20 mouse cellular contexts compared by ENCODE assay signal in the genomic region with DNA sequence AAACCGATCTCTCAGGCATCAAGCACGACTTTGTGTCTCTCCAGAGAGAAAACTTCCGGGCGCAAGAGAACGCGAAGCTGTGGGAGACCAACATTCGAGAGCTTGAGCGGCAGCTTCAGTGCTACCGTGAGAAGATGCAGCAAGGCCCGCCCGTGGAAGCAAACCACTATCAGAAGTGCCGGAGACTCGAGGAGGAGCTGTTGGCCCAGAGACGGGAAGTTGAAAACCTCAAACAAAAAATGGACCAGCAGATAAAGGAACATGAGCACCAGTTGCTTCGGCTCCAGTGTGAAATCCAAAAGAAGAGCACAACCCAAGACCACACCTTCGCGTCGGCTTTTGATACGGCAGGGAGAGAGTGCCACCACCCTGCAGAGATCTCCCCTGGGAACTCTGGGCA.
"Had no signal": no experiment of that assay in that cellular context is flagged by ENCODE, and none has a peak within 500 bp of the region (broad histone marks: within the 10 kb centered on the region; RNA-seq: fewer than 3 reads in every experiment).

No protein-coding gene starts in this region.

- H3K4me3 ChIP-seq: liver, embryonic 12.5 days; midbrain, embryonic 10.5 days; midbrain, embryonic 12.5 days; myocyte; neural tube, embryonic 13.5 days; neural tube, embryonic 15.5 days had no signal

- H3K27me3 ChIP-seq: liver, embryonic 12.5 days; midbrain, embryonic 12.5 days; neural tube, embryonic 13.5 days; neural tube, embryonic 15.5 days had no signal

- DNase-seq: lung, adult 18-20 months; lung, embryonic 14.5 days; lung, postnatal 10 days; lung, postnatal 36 days; midbrain, embryonic 14.5 days; retina, postnatal 1 day; right cerebral cortex, adult 18-20 months; right cerebral cortex, postnatal 25 days; right cerebral cortex, postnatal 4 days; spleen, adult 18-20 months; thymus, adult 2 months had no signal

- H3K4me1 ChIP-seq: liver, embryonic 12.5 days had no signal

- ATAC-seq: liver, embryonic 12.5 days; midbrain, embryonic 16.5 days had no signal

- H3K27ac ChIP-seq: liver, embryonic 12.5 days; liver, embryonic 14.5 days; macrophage; midbrain, embryonic 10.5 days; midbrain, embryonic 12.5 days; neural tube, embryonic 13.5 days; neural tube, embryonic 15.5 days had no signal

- H3K9ac ChIP-seq: liver, embryonic 12.5 days; liver, embryonic 14.5 days; lung, embryonic 14.5 days; midbrain, embryonic 12.5 days; neural tube, embryonic 13.5 days; neural tube, embryonic 15.5 days had no signal

- H3K9me3 ChIP-seq: liver, embryonic 12.5 days; midbrain, embryonic 12.5 days; neural tube, embryonic 13.5 days; neural tube, embryonic 15.5 days had no signal

- H3K4me2 ChIP-seq: liver, embryonic 12.5 days; lung, embryonic 14.5 days; midbrain, embryonic 12.5 days; neural tube, embryonic 13.5 days; neural tube, embryonic 15.5 days had no signal
